In the genomic region with DNA sequence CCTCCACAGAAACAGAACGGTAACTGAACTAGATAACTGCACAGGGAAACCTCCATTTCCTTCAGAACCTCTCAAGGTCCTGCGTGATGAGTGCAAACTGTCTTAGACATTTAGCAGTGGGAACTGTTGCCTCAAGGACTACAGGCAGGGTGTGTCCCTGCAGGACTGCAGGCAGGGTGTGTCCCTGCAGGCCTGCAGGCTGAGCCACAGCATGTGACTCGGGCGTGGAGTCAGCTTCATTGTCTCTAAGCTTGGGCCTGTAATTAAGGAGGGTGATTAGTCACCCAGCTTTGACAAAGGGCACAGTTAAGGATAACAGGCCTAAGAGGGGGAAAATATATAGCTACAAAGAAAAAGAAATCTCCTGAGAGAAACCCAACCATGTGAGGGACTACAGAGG, we compare ENCODE assay signal across 20 mouse cellular contexts.
DNase-seq lines count a peak whose midpoint lies in the region; ATAC-seq and TF ChIP-seq lines count a peak whose summit lies in the region.
"Had no signal": no experiment of that assay in that cellular context is flagged by ENCODE, and none has a peak within 500 bp of the region (broad histone marks: within the 10 kb centered on the region; RNA-seq: fewer than 3 reads in every experiment).

No protein-coding gene starts in this region.

- peak; percentile 70 for ATAC-seq in liver, embryonic 11.5 days (replicated peaks; ENCODE audit: low FRiP score)
- no peak for ATAC-seq in cerebellum, adult (ENCODE audit: insufficient number of reproducible peaks, low FRiP score, low TSS enrichment)
- ATAC-seq: forebrain, postnatal 0 days had no signal

- H3ac ChIP-seq in myocyte (ENCODE audit: control insufficient read depth, insufficient read length) = no peak overlapping the region

- no peak overlapping the region for H3K4me2 ChIP-seq in liver, embryonic 11.5 days
- H3K4me2 ChIP-seq in myocyte (ENCODE audit: low read depth) = no peak overlapping the region
- H3K4me2 ChIP-seq: embryonic facial prominence, embryonic 12.5 days; kidney, embryonic 15.5 days; limb, embryonic 15.5 days had no signal

- no peaks in the 10 kb centered on the region for H3K27me3 ChIP-seq in liver, embryonic 11.5 days (replicated peaks; ENCODE audit: control insufficient read depth, insufficient read depth, low read length)
- no peaks in the 10 kb centered on the region for H3K27me3 ChIP-seq in myocyte (ENCODE audit: control insufficient read depth, insufficient read depth, insufficient read length)
- H3K27me3 ChIP-seq: embryonic facial prominence, embryonic 12.5 days; kidney, embryonic 15.5 days; limb, embryonic 15.5 days had no signal

- no peaks in the 10 kb centered on the region for H3K9me3 ChIP-seq in liver, embryonic 11.5 days (ENCODE audit: control insufficient read depth, low read length)
- H3K9me3 ChIP-seq: embryonic facial prominence, embryonic 12.5 days; heart, embryonic 10.5 days; kidney, embryonic 15.5 days; limb, embryonic 15.5 days had no signal

- 60% methylated on average over 4 of the region's 4 CpGs for WGBS in liver, embryonic 11.5 days

- no peak overlapping the region for H3K4me3 ChIP-seq in liver, embryonic 11.5 days (ENCODE audit: low read depth, low read length)
- H3K4me3 ChIP-seq in myocyte = no peak overlapping the region
- H3K4me3 ChIP-seq: embryonic facial prominence, embryonic 12.5 days; heart, embryonic 10.5 days; kidney, embryonic 15.5 days; limb, embryonic 15.5 days had no signal

- H3K27ac ChIP-seq in liver, embryonic 11.5 days (ENCODE audit: low read depth, low read length) = no peak overlapping the region; the same call in 1 of the 2 replicates
- H3K27ac ChIP-seq: embryonic facial prominence, embryonic 12.5 days; heart, embryonic 10.5 days; kidney, embryonic 15.5 days; limb, embryonic 15.5 days had no signal

- peaks cover 7% of the 10 kb centered on the region for H3K4me1 ChIP-seq in liver, embryonic 11.5 days (replicated peaks; ENCODE audit: control insufficient read depth, insufficient read depth, low read length)
- H3K4me1 ChIP-seq: embryonic facial prominence, embryonic 12.5 days; heart, embryonic 10.5 days; kidney, embryonic 15.5 days; limb, embryonic 15.5 days had no signal

- intact Hi-C loops in heart, postnatal 14 days (cut with DNase I) = no loop called here

- H3K36me3 ChIP-seq in liver, embryonic 11.5 days (ENCODE audit: control insufficient read depth, insufficient read depth, low read length) = peaks cover 64% of the 10 kb centered on the region
- peaks cover 52% of the 10 kb centered on the region for H3K36me3 ChIP-seq in myocyte (ENCODE audit: control insufficient read depth, insufficient read depth)
- H3K36me3 ChIP-seq: G1E had no signal

- DNase-seq in 3T3-L1 (ENCODE audit: low read depth, low spot score) (peak; percentile 17), R1 (ENCODE audit: low read depth, low spot score) (peak; percentile 83)
- DNase-seq in liver, embryonic 11.5 days (ENCODE audit: low spot score) = no peak
- DNase-seq in thymus, postnatal 25 days = no peak
- DNase-seq in urinary bladder, adult 18-20 months (ENCODE audit: low spot score in 2 of 2) = no peak
- DNase-seq in heart, postnatal 14 days = no peak
- DNase-seq: cerebellum, adult 11 months; forebrain, postnatal 0 days; heart, postnatal 36 days; lung, postnatal 4 days; midbrain, embryonic 14.5 days; right cerebral cortex, postnatal 14 days; thymus, adult 18-20 months had no signal

- H3K9ac ChIP-seq in liver, embryonic 11.5 days (ENCODE audit: low read depth, low read length) = no peak overlapping the region
- H3K9ac ChIP-seq: embryonic facial prominence, embryonic 12.5 days; forebrain, postnatal 0 days; kidney, embryonic 15.5 days; limb, embryonic 15.5 days had no signal

- H3K79me2 ChIP-seq in myocyte (ENCODE audit: control insufficient read depth, insufficient read depth) = no peaks in the 10 kb centered on the region

- no peak for TF ChIP-seq POLR2A in myocyte (IDR thresholded peaks at IDR 0.05; ENCODE audit: insufficient read length, low read depth)

TF ChIP-seq in myocyte, 11 proteins besides CTCF, POLR2A, EP300 and RAD21:
- TF ChIP-seq USF1 (IDR thresholded peaks at IDR 0.05; ENCODE audit: low read depth) = peak; percentile 29
- no peak for TF ChIP-seq MAX (IDR thresholded peaks at IDR 0.05; ENCODE audit: low read depth)

Comparison
In these comparisons a context has a peak if more than half of its experiments do, and no peak if none do; other contexts are left out.
1. DNase-seq: peak in 3T3-L1 (single experiment) and R1 (single experiment); none in liver, embryonic 11.5 days (single experiment), thymus, postnatal 25 days (single experiment), urinary bladder, adult 18-20 months (0 of 2) and heart, postnatal 14 days (0 of 2).